Mouse (Mus musculus): ENCODE measurements around the gene Nedd9. TPM values are rescaled to one million over a fixed set of nuclear protein-coding genes. Genes with fewer than 3 reads are reported as not detected.

Gene Nedd9
- polyA plus RNA-seq, 1 experiment from 2014 or later, result 65.3 TPM

DNA sequence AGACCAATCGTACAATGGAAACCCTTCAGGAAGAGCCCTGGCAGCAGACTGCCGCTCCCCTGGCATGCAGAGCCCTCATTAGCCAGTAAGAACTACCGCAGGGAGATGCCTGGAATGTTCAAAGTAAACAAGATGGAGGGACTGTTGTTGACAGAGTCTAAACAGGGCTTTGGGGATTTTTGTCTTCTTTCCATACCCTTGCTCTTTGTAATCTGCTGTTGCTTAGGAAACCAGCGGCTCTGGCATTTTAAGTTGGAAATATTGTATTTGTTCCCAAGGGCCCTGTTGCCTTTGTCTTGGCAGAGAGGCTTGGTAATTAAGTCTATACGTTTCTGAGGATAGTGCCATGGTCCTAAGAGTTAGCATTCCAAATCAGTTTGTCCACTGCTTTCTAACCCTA is 134.8 kb downstream of the Nedd9 start:
- no peak for DNase-seq (ENCODE audit: low spot score)
- H3K36me3 ChIP-seq (ENCODE audit: control insufficient read depth, insufficient read depth, low read length), result no peaks in the 10 kb centered on the region
- peaks cover 23% of the 10 kb centered on the region for H3K4me1 ChIP-seq (ENCODE audit: control insufficient read depth, insufficient read depth, low read length)
- no peaks in the 10 kb centered on the region for H3K27me3 ChIP-seq (ENCODE audit: control insufficient read depth, insufficient read depth, low read length)
- H3K9me3 ChIP-seq (ENCODE audit: control insufficient read depth, low read length), result no peaks in the 10 kb centered on the region
- H3K4me3 ChIP-seq (ENCODE audit: low read depth, low read length), result no peak overlapping the region
- no peak for ATAC-seq (ENCODE audit: insufficient read depth, low FRiP score, low TSS enrichment)
- no peak overlapping the region for H3K9ac ChIP-seq (ENCODE audit: low read length)
- H3K27ac ChIP-seq (ENCODE audit: low read depth, low read length), result 0 out of 2 replicates have a peak overlapping the region, but pooled peaks have one; percentile 27
- 43% methylated on average over 5 of the region's 5 CpGs for WGBS
- H3K4me2 ChIP-seq (ENCODE audit: low read depth), result no peak overlapping the region

DNA sequence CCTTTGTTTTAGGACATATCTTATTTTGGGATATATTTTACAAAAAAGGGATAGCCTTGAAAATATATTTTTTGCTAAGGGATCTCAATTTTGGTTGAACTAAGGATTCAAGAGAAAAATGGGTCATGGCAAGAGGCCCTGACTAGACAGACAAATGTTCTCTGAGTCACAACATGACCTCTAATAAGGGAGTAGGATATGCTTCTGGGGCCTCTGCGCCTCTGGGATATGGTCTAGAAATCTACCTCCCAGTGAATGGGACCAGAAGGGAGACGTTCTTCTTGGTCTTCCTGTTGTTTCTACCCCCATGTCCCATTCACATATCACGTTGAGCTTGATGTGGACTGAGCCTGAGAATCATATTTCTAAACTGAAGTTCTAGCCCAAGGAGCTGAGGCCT is 136.6 kb downstream of the Nedd9 start:
- Histone ChIP-seq H3K36me3 (ENCODE audit: control insufficient read depth, insufficient read depth, low read length) (no peaks in the 10 kb centered on the region), H3K4me3 (ENCODE audit: low read depth, low read length) (no peak overlapping the region), H3K27me3 (ENCODE audit: control insufficient read depth, insufficient read depth, low read length) (no peaks in the 10 kb centered on the region), H3K9me3 (ENCODE audit: control insufficient read depth, low read length) (no peaks in the 10 kb centered on the region), H3K4me2 (ENCODE audit: low read depth) (no peak overlapping the region), H3K4me1 (ENCODE audit: control insufficient read depth, insufficient read depth, low read length) (peaks cover 18% of the 10 kb centered on the region), H3K9ac (ENCODE audit: low read length) (no peak overlapping the region), H3K27ac (ENCODE audit: low read depth, low read length) (no peak overlapping the region)
- no peak for ATAC-seq (ENCODE audit: insufficient read depth, low FRiP score, low TSS enrichment)
- DNase-seq (ENCODE audit: low spot score), result no peak
- WGBS, result 85% methylated on average over 3 of the region's 3 CpGs

DNA sequence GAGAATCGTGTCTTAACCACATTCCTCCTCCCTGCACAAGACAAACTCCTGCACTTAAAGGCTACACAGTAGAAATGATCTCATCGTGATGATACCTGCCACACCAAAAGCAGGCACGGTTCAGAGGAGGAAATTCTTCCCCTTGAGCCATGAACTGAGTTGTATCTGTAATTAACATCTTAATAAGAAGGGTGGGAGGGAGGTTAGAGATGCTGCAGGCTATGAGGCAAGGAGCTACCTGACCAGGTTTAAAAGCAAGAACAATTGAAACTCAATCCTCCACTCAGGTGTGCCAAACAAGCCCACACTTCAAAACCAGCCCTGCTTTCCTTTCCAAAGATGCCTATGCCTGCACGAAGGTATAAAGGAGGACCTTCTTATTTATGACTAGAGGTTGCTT is 137.4 kb downstream of the Nedd9 start:
- H3K9ac ChIP-seq (ENCODE audit: low read length), result no peak overlapping the region
- no peak for ATAC-seq (ENCODE audit: insufficient read depth, low FRiP score, low TSS enrichment)
- no peak overlapping the region for H3K4me2 ChIP-seq (ENCODE audit: low read depth)
- H3K27me3 ChIP-seq (ENCODE audit: control insufficient read depth, insufficient read depth, low read length), result no peaks in the 10 kb centered on the region
- no peak for DNase-seq (ENCODE audit: low spot score)
- no peaks in the 10 kb centered on the region for H3K9me3 ChIP-seq (ENCODE audit: control insufficient read depth, low read length)
- no peak overlapping the region for H3K27ac ChIP-seq (ENCODE audit: low read depth, low read length)
- WGBS, result 61% methylated on average over 4 of the region's 4 CpGs
- H3K4me3 ChIP-seq (ENCODE audit: low read depth, low read length), result no peak overlapping the region
- H3K36me3 ChIP-seq (ENCODE audit: control insufficient read depth, insufficient read depth, low read length), result no peaks in the 10 kb centered on the region
- peaks cover 15% of the 10 kb centered on the region for H3K4me1 ChIP-seq (ENCODE audit: control insufficient read depth, insufficient read depth, low read length)

DNA sequence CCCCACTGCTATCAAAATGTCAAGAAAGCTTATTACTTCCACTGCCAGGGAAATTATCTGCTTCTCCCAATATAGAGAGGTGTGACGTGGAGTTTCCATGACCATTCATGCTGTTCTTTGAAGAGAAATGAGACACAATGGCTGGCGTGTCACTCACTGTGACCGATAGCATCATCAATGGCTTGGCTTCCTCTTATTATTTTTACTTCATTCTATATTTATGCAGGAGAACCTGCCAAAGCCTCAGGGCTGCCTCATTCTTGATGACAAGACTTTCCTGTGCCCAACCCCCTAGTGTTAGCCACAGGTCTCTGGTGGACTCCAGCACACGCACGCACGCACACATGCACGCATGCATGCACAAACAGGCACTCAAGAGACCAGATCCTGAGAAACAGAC is 141.4 kb downstream of the Nedd9 start:
- 81% methylated on average over 7 of the region's 7 CpGs for WGBS
- H3K4me2 ChIP-seq (ENCODE audit: low read depth), result no peak overlapping the region
- H3K9ac ChIP-seq (ENCODE audit: low read length), result no peak overlapping the region
- no peaks in the 10 kb centered on the region for H3K27me3 ChIP-seq (ENCODE audit: control insufficient read depth, insufficient read depth, low read length)
- DNase-seq (ENCODE audit: low spot score) (no peak), ATAC-seq (ENCODE audit: insufficient read depth, low FRiP score, low TSS enrichment) (no peak)
- H3K4me1 ChIP-seq (ENCODE audit: control insufficient read depth, insufficient read depth, low read length), result peaks cover 3% of the 10 kb centered on the region; the same call in 1 of the 2 replicates
- H3K27ac ChIP-seq (ENCODE audit: low read depth, low read length), result no peak overlapping the region
- no peaks in the 10 kb centered on the region; the same call in 1 of the 2 replicates for H3K36me3 ChIP-seq (ENCODE audit: control insufficient read depth, insufficient read depth, low read length)
- no peaks in the 10 kb centered on the region for H3K9me3 ChIP-seq (ENCODE audit: control insufficient read depth, low read length)
- H3K4me3 ChIP-seq (ENCODE audit: low read depth, low read length), result no peak overlapping the region

DNA sequence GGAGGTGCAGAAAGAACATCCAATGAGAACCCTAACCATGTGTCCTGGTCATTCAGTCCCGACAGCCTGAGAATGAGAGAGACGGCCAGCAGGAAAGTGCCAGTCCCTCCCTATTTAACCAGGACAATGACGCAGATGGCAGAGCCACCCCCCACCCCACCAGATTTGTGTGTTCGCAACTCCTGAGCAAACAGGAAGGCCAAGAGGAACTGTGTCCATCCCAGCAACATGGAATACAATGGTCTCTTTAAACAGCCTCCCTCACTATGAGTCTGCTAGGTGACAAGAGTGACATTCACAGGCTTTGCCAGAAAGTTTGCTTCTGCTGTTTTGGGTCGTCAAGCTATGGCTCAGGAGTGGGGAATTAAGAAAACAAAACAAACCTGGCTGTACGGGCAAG is 141.9 kb downstream of the Nedd9 start:
- H3K27ac ChIP-seq (ENCODE audit: low read depth, low read length), result no peak overlapping the region
- no peak for ATAC-seq (ENCODE audit: insufficient read depth, low FRiP score, low TSS enrichment)
- 57% methylated on average over 6 of the region's 6 CpGs for WGBS

DNA sequence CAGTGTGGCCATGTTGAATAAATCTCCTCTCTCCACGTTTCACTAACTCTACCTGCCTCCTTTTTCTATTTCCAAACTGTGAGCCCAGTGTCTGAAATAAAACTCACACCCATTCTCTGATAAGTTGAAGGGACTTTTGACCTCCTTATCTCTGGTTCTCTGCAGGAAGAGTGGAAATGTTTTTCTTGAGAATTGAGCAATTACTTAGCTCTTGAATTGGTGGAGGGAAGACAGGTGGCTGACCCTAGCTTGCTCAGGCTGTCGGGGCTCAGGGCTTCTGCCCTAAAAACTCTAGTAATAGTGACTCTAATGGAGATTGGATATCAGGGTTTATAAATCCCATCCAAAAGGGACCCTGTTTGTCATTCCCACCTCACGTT is 143.3 kb downstream of the Nedd9 start:
- Histone ChIP-seq H3K4me1 (ENCODE audit: control insufficient read depth, insufficient read depth, low read length) (no peaks in the 10 kb centered on the region; the same call in 1 of the 2 replicates), H3K9ac (ENCODE audit: low read length) (no peak overlapping the region), H3K27me3 (ENCODE audit: control insufficient read depth, insufficient read depth, low read length) (no peaks in the 10 kb centered on the region), H3K36me3 (ENCODE audit: control insufficient read depth, insufficient read depth, low read length) (no peaks in the 10 kb centered on the region; the same call in 1 of the 2 replicates), H3K4me3 (ENCODE audit: low read depth, low read length) (no peak overlapping the region), H3K9me3 (ENCODE audit: control insufficient read depth, low read length) (no peaks in the 10 kb centered on the region), H3K27ac (ENCODE audit: low read depth, low read length) (no peak overlapping the region), H3K4me2 (ENCODE audit: low read depth) (no peak overlapping the region)
- no peak for DNase-seq (ENCODE audit: low spot score)
- WGBS, result 82% methylated on average over 3 of the region's 3 CpGs
- no peak for ATAC-seq (ENCODE audit: insufficient read depth, low FRiP score, low TSS enrichment)

More for the DNA sequence above, 141.9 kb downstream of the Nedd9 start:
- DNase-seq (ENCODE audit: low spot score), result no peak
- Histone ChIP-seq H3K9me3 (ENCODE audit: control insufficient read depth, low read length) (no peaks in the 10 kb centered on the region), H3K36me3 (ENCODE audit: control insufficient read depth, insufficient read depth, low read length) (no peaks in the 10 kb centered on the region; the same call in 1 of the 2 replicates), H3K9ac (ENCODE audit: low read length) (no peak overlapping the region), H3K4me2 (ENCODE audit: low read depth) (no peak overlapping the region), H3K27me3 (ENCODE audit: control insufficient read depth, insufficient read depth, low read length) (no peaks in the 10 kb centered on the region), H3K4me3 (ENCODE audit: low read depth, low read length) (no peak overlapping the region), H3K4me1 (ENCODE audit: control insufficient read depth, insufficient read depth, low read length) (peaks cover 3% of the 10 kb centered on the region; the same call in 1 of the 2 replicates)

DNA sequence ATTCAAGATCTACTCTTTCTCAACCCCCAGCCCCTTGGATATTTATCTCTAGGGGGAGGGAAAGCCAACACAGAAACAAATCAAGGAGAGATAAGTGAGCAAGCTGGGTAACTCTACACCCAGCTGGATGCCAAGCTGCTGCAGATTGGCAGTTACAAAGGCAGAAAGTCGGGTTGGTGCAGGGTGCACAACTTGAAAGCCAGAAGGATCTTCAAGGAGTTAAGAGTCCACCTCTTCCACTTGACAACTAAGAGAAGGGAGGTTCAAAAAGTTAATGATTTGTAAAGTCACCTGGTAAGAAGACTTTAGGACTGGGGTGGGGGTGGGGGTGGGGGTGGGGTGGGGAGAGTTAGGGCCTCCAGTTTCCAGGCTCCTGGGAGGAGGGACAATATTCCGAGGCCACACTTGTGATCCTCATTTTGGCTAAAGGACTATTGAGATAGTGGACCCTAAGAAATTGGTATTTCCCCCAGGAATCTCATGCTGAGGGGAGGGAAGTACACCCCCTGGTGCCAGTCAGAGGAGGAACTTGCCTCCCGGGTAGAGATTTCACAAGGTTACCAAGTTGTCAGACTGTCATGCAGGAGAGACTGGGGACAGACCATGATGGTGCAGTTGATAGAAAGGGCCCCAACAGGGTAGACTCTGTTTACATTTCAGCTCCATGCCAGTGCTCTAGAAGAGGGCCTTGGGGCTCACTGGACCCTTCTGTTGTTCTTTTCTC is 143.8 kb downstream of the Nedd9 start:
- DNase-seq (ENCODE audit: low spot score), result no peak
- 74% methylated on average over 3 of the region's 3 CpGs for WGBS

DNA sequence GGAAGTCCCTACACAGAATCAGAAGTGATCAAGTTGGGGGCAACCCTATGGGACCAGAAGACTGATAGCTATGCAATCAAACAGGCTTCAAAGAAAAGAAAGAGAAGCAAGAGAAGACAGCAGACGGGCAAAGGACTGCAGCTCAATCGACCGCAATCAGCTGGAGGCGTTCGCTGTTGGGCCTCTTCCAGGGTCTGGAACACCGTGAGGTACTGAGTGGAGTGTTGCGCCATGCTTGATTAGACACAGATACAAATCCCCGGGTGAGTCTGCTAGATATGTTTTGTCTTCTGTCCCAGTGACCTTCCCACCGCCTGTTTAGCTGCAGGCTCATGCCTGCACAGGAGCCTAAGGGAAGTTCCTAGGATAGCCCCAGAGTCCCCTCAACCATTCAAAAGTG is 145.7 kb downstream of the Nedd9 start:
- Histone ChIP-seq H3K27me3 (ENCODE audit: control insufficient read depth, insufficient read depth, low read length) (no peaks in the 10 kb centered on the region), H3K36me3 (ENCODE audit: control insufficient read depth, insufficient read depth, low read length) (no peaks in the 10 kb centered on the region; the same call in 1 of the 2 replicates), H3K4me1 (ENCODE audit: control insufficient read depth, insufficient read depth, low read length) (no peaks in the 10 kb centered on the region; the same call in 1 of the 2 replicates), H3K4me2 (ENCODE audit: low read depth) (no peak overlapping the region), H3K4me3 (ENCODE audit: low read depth, low read length) (no peak overlapping the region), H3K9me3 (ENCODE audit: control insufficient read depth, low read length) (no peaks in the 10 kb centered on the region), H3K9ac (ENCODE audit: low read length) (no peak overlapping the region), H3K27ac (ENCODE audit: low read depth, low read length) (no peak overlapping the region)
- ATAC-seq (ENCODE audit: insufficient read depth, low FRiP score, low TSS enrichment) (no peak), DNase-seq (ENCODE audit: low spot score) (no peak)
- WGBS, result 83% methylated on average over 9 of the region's 9 CpGs

More for the DNA sequence above, 143.8 kb downstream of the Nedd9 start:
- H3K9me3 ChIP-seq (ENCODE audit: control insufficient read depth, low read length), result no peaks in the 10 kb centered on the region
- no peak overlapping the region for H3K27ac ChIP-seq (ENCODE audit: low read depth, low read length)
- H3K27me3 ChIP-seq (ENCODE audit: control insufficient read depth, insufficient read depth, low read length), result no peaks in the 10 kb centered on the region
- no peak for ATAC-seq (ENCODE audit: insufficient read depth, low FRiP score, low TSS enrichment)
- no peak overlapping the region for H3K9ac ChIP-seq (ENCODE audit: low read length)
- no peaks in the 10 kb centered on the region; the same call in 1 of the 2 replicates for H3K4me1 ChIP-seq (ENCODE audit: control insufficient read depth, insufficient read depth, low read length)
- no peak overlapping the region for H3K4me2 ChIP-seq (ENCODE audit: low read depth)
- H3K36me3 ChIP-seq (ENCODE audit: control insufficient read depth, insufficient read depth, low read length), result no peaks in the 10 kb centered on the region; the same call in 1 of the 2 replicates
- H3K4me3 ChIP-seq (ENCODE audit: low read depth, low read length), result no peak overlapping the region
